ENCODE assay signal across 8 mouse cellular contexts in the genomic region with DNA sequence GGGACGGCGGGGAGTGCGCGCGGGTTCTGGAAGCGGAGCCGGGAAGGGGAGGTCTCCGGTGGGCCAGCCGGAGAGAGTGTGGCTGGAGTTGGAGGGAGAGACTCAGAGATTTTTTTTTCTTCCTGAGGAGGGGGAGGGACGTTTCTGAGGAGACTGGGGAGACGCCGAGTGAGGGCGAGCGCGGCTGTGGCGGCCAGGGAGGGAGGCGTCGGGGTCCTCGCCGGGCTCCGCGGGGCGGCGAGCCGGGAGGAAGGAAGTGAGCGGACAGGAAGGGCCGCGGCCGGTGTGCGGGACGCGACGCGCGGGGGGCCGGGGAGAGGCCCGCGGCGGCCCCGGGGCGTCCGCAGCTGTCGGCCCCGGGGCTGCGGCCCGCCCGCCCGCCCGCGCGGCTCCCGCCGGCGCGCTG. TPM values are rescaled to one million over a fixed set of nuclear protein-coding genes. Genes with fewer than 3 reads are reported as not detected.
A peak's percentile ranks its signal among the peaks of the same experiment; 100 is the strongest.
DNase-seq lines count a peak whose midpoint lies in the region; ATAC-seq and TF ChIP-seq lines count a peak whose summit lies in the region.

No protein-coding gene starts in this region.

- peaks cover 53% of the 10 kb centered on the region for H3K79me2 ChIP-seq in C2C12 (ENCODE audit: control insufficient read depth, insufficient read depth)

- H3K27ac ChIP-seq in embryonic facial prominence, embryonic 13.5 days = peak overlapping the region; percentile 98
- peak overlapping the region; percentile 91 for H3K27ac ChIP-seq in midbrain, embryonic 11.5 days (ENCODE audit: low read depth, low read length)

- no peak for TF ChIP-seq CTCF in C2C12 (IDR thresholded peaks at IDR 0.05; ENCODE audit: control insufficient read depth, insufficient read depth, insufficient read length)

- no peaks in the 10 kb centered on the region for H3K27me3 ChIP-seq in C2C12 (ENCODE audit: control insufficient read depth, insufficient read depth, insufficient read length)
- peaks cover 4% of the 10 kb centered on the region; the same call in 1 of the 2 replicates for H3K27me3 ChIP-seq in embryonic facial prominence, embryonic 13.5 days
- H3K27me3 ChIP-seq in midbrain, embryonic 11.5 days (ENCODE audit: control insufficient read depth, insufficient read depth, low read length) = no peaks in the 10 kb centered on the region

- no peaks in the 10 kb centered on the region for H3K36me3 ChIP-seq in C2C12 (ENCODE audit: control insufficient read depth, insufficient read depth)
- no peaks in the 10 kb centered on the region for H3K36me3 ChIP-seq in embryonic facial prominence, embryonic 13.5 days
- no peaks in the 10 kb centered on the region for H3K36me3 ChIP-seq in midbrain, embryonic 11.5 days (ENCODE audit: control insufficient read depth, insufficient read depth, low read length)

- H3K9ac ChIP-seq in embryonic facial prominence, embryonic 13.5 days = peak overlapping the region; percentile 92
- peak overlapping the region; percentile 94 for H3K9ac ChIP-seq in midbrain, embryonic 11.5 days (ENCODE audit: low read length)

- peaks cover 31% of the 10 kb centered on the region for H3K4me1 ChIP-seq in embryonic facial prominence, embryonic 13.5 days
- peaks cover 11% of the 10 kb centered on the region for H3K4me1 ChIP-seq in midbrain, embryonic 11.5 days (ENCODE audit: control insufficient read depth, insufficient read depth, low read length)

- peak overlapping the region; percentile 70 for H3K4me2 ChIP-seq in embryonic facial prominence, embryonic 13.5 days
- H3K4me2 ChIP-seq in midbrain, embryonic 11.5 days = peak overlapping the region; percentile 53

- DNase-seq in adrenal gland, postnatal 25 days = peak; percentile 49
- no peak for DNase-seq in adrenal gland, postnatal 14 days
- peak; percentile 43 to 80 for DNase-seq in kidney, postnatal 25 days
- DNase-seq in midbrain, embryonic 11.5 days (ENCODE audit: low spot score, missing footprints) = no peak
- DNase-seq in cerebellum, adult 11 months = no peak
- DNase-seq in layer of hippocampus, adult 9-11 months = no peak

- no peaks in the 10 kb centered on the region for H3K9me3 ChIP-seq in embryonic facial prominence, embryonic 13.5 days
- H3K9me3 ChIP-seq in midbrain, embryonic 11.5 days (ENCODE audit: control insufficient read depth, low read length) = no peaks in the 10 kb centered on the region

- peaks cover 42% of the 10 kb centered on the region for H3K79me3 ChIP-seq in C2C12 (ENCODE audit: low read depth)

- WGBS in embryonic facial prominence, embryonic 13.5 days = under 1% methylated on average over 50 of the region's 55 CpGs
- WGBS in midbrain, embryonic 11.5 days = under 1% methylated on average over 30 of the region's 55 CpGs

- H3K4me3 ChIP-seq in C2C12 (ENCODE audit: insufficient read depth, poor library complexity, severe bottlenecking) = peak overlapping the region; percentile 74
- peak overlapping the region; percentile 88 for H3K4me3 ChIP-seq in embryonic facial prominence, embryonic 13.5 days
- H3K4me3 ChIP-seq in midbrain, embryonic 11.5 days (ENCODE audit: low read depth, low read length) = peak overlapping the region; percentile 92

- H3ac ChIP-seq in C2C12 (ENCODE audit: control insufficient read depth, insufficient read length, low read depth) = peak overlapping the region; percentile 83

- peak; percentile 59 for ATAC-seq in embryonic facial prominence, embryonic 13.5 days (ENCODE audit: insufficient number of reproducible peaks, insufficient read depth, low FRiP score, low TSS enrichment, low read depth)
- ATAC-seq in midbrain, embryonic 11.5 days (ENCODE audit: low FRiP score) = peak; percentile 91

TF ChIP-seq in C2C12, 6 proteins besides CTCF, POLR2A, EP300 and RAD21:
- TF ChIP-seq MAX (IDR thresholded peaks at IDR 0.05) (no peak), MYOG (IDR thresholded peaks at IDR 0.05; ENCODE audit: control insufficient read depth, extremely low read depth, insufficient read length) (no peak), MYOD1 (IDR thresholded peaks at IDR 0.05; ENCODE audit: control insufficient read depth, insufficient read length, low read depth) (no peak), CEBPB (IDR thresholded peaks at IDR 0.05; ENCODE audit: low read depth) (no peak)

RNA-seq across cellular contexts. Expression of a gene that starts 0.4 kb away (rescaled TPM):
- 30.6 and 37.2 TPM in 2 replicates for total RNA-seq in adrenal gland, postnatal 25 days (2021)
- 34.4 and 34.6 TPM in 2 replicates for total RNA-seq in adrenal gland, postnatal 14 days (2021)
- 16.1 TPM for polyA plus RNA-seq in C2C12 (2012; fragmentation: generic; extraction: Trizol)
- 132 and 164 TPM in 2 replicates for polyA plus RNA-seq in embryonic facial prominence, embryonic 13.5 days (2015; fragmentation: Nextera tagmentation; extraction: Ambion mirVana)
- polyA plus RNA-seq in midbrain, embryonic 11.5 days (2014; fragmentation: Nextera tagmentation; extraction: Ambion mirVana) = 94.2 and 99.5 TPM in 2 replicates

RNA-seq across cellular contexts. Expression of a gene that starts 7.9 kb away (rescaled TPM):
- 0.30 and 0.71 TPM in 2 replicates for total RNA-seq in adrenal gland, postnatal 25 days (2021)
- total RNA-seq in adrenal gland, postnatal 14 days (2021) = 0.56 and 0.70 TPM in 2 replicates
- 0.46 TPM for polyA plus RNA-seq in C2C12 (2012; fragmentation: generic; extraction: Trizol)
- 0.35 TPM in 1 of 2 replicates, not detected in the other for polyA plus RNA-seq in embryonic facial prominence, embryonic 13.5 days (2015; fragmentation: Nextera tagmentation; extraction: Ambion mirVana)
- 0.15 and 0.46 TPM in 2 replicates for polyA plus RNA-seq in midbrain, embryonic 11.5 days (2014; fragmentation: Nextera tagmentation; extraction: Ambion mirVana)

RNA-seq across cellular contexts. Expression of a gene that starts 46.6 kb away (rescaled TPM):
- total RNA-seq in adrenal gland, postnatal 25 days (2021) = not detected in 2 replicates
- total RNA-seq in adrenal gland, postnatal 14 days (2021) = 0.15 TPM in 1 of 2 replicates, not detected in the other
- 0.06 TPM for polyA plus RNA-seq in C2C12 (2012; fragmentation: generic; extraction: Trizol)
- polyA plus RNA-seq in embryonic facial prominence, embryonic 13.5 days (2015; fragmentation: Nextera tagmentation; extraction: Ambion mirVana) = 0.52 and 0.56 TPM in 2 replicates
- 0.34 and 0.69 TPM in 2 replicates for polyA plus RNA-seq in midbrain, embryonic 11.5 days (2014; fragmentation: Nextera tagmentation; extraction: Ambion mirVana)

Comparison
In these comparisons a context has a peak if more than half of its experiments do, and no peak if none do; other contexts are left out.
1. DNase-seq: peak in adrenal gland, postnatal 25 days (single experiment) and kidney, postnatal 25 days (2 of 2); none in adrenal gland, postnatal 14 days (single experiment), midbrain, embryonic 11.5 days (single experiment), cerebellum, adult 11 months (single experiment) and layer of hippocampus, adult 9-11 months (single experiment).
2. Peak in every context shown above with its lines, with median percentiles within 50 percentile points of each other: H3K4me3 ChIP-seq.